In genomic region chr15:84131096-84131786, GRCm38 (mm10) we compare ENCODE assay signal across 10 mouse cellular contexts. TPM values are rescaled to one million over a fixed set of nuclear protein-coding genes. Genes with fewer than 3 reads are reported as not detected.
DNase-seq lines count a peak whose midpoint lies in the region; ATAC-seq lines count a peak whose summit lies in the region.
"Had no signal": no experiment of that assay in that cellular context is flagged by ENCODE, and none has a peak within 500 bp of the region (broad histone marks: within the 10 kb centered on the region; RNA-seq: fewer than 3 reads in every experiment).

No protein-coding gene starts in this region.

- H3K4me2 ChIP-seq in kidney, embryonic 16.5 days (replicated peaks; ENCODE audit: low read depth, low read length) = no peak overlapping the region
- H3K4me2 ChIP-seq: liver, embryonic 15.5 days; stomach, embryonic 15.5 days had no signal

- DNase-seq in kidney, adult 11 months = peak; percentile 16
- peak; percentile 98 for DNase-seq in MN1 (ENCODE audit: low spot score)
- DNase-seq in cerebellum, adult 18-20 months = peak; percentile 66 to 77
- peak; percentile 61 for DNase-seq in heart, postnatal 25 days (ENCODE audit: low spot score)
- DNase-seq in testis, postnatal 10 days (ENCODE audit: low spot score) = peak; percentile 69
- DNase-seq in thymus, postnatal 4 days = no peak
- DNase-seq in embryo, embryonic 10 days (ENCODE audit: low spot score) = no peak

- WGBS in kidney, embryonic 16.5 days = 63% methylated on average over 16 of the region's 16 CpGs

- no peaks in the 10 kb centered on the region for H3K36me3 ChIP-seq in kidney, embryonic 16.5 days (ENCODE audit: insufficient read depth, low read length)
- H3K36me3 ChIP-seq: liver, embryonic 15.5 days; stomach, embryonic 15.5 days had no signal

- H3K27me3 ChIP-seq in kidney, embryonic 16.5 days (ENCODE audit: insufficient read depth, low read length) = no peaks in the 10 kb centered on the region
- H3K27me3 ChIP-seq: liver, embryonic 15.5 days; stomach, embryonic 15.5 days had no signal

- intact Hi-C loops in heart, postnatal 25 days (cut with DNase I) = loop anchor here (5.0 kb wide), 1 partner anchor 66 kb away; no protein-coding TSS in a partner anchor

- H3K9me3 ChIP-seq in kidney, embryonic 16.5 days (ENCODE audit: low read length) = peaks cover 4% of the 10 kb centered on the region; the same call in 1 of the 2 replicates
- H3K9me3 ChIP-seq: liver, embryonic 15.5 days; stomach, embryonic 15.5 days had no signal

- H3K4me3 ChIP-seq in kidney, embryonic 16.5 days (ENCODE audit: low read length) = no peak overlapping the region
- H3K4me3 ChIP-seq: liver, embryonic 15.5 days; stomach, embryonic 15.5 days had no signal

- no peak for ATAC-seq in kidney, embryonic 16.5 days (ENCODE audit: low FRiP score, low TSS enrichment)

- no peaks in the 10 kb centered on the region for H3K4me1 ChIP-seq in kidney, embryonic 16.5 days (ENCODE audit: insufficient read depth, low read length)
- H3K4me1 ChIP-seq: stomach, embryonic 15.5 days had no signal

- H3K27ac ChIP-seq in kidney, embryonic 16.5 days (ENCODE audit: low read length) = no peak overlapping the region
- H3K27ac ChIP-seq: liver, embryonic 15.5 days; stomach, embryonic 15.5 days had no signal

- no peak overlapping the region for H3K9ac ChIP-seq in kidney, embryonic 16.5 days (replicated peaks; ENCODE audit: low read length)
- H3K9ac ChIP-seq: liver, embryonic 15.5 days; stomach, embryonic 15.5 days had no signal

RNA-seq across cellular contexts. Expression of gene Pnpla5, which starts 8.3 kb away (rescaled TPM):
- not detected in 2 replicates for polyA plus RNA-seq in kidney, embryonic 16.5 days (2015; fragmentation: Nextera tagmentation; extraction: Ambion mirVana)
- total RNA-seq in heart, postnatal 25 days (2021) = not detected
- polyA plus RNA-seq: liver, embryonic 15.5 days; stomach, embryonic 15.5 days had no signal

RNA-seq across cellular contexts. Expression of gene Sult4a1, which starts 25.7 kb away (rescaled TPM):
- polyA plus RNA-seq in kidney, embryonic 16.5 days (2015; fragmentation: Nextera tagmentation; extraction: Ambion mirVana) = 0.65 and 1.3 TPM in 2 replicates
- not detected for total RNA-seq in heart, postnatal 25 days (2021)

RNA-seq across cellular contexts. Expression of gene Pnpla3, which starts 36.4 kb away (rescaled TPM):
- polyA plus RNA-seq in kidney, embryonic 16.5 days (2015; fragmentation: Nextera tagmentation; extraction: Ambion mirVana) = 0.53 and 1.1 TPM in 2 replicates
- total RNA-seq in heart, postnatal 25 days (2021) = 1 to 10 TPM; 4.2 to 6.4 TPM

Comparison
In these comparisons a context has a peak if more than half of its experiments do, and no peak if none do; other contexts are left out.
1. DNase-seq: peak in kidney, adult 11 months (single experiment), MN1 (single experiment), cerebellum, adult 18-20 months (2 of 2), heart, postnatal 25 days (single experiment) and testis, postnatal 10 days (single experiment); none in thymus, postnatal 4 days (single experiment) and embryo, embryonic 10 days (single experiment).